Mouse (Mus musculus) limb, embryonic 12.5 days (tissue): ENCODE results near the gene Stx6. TPM values are rescaled to one million over a fixed set of nuclear protein-coding genes. Genes with fewer than 3 reads are reported as not detected.

Experiments
- ATAC-seq: fragments of 200-750 bp; cut with Nextera tagmentation; 2 replicates; pipeline ENCODE4 v1.8.0; 2017; ENCODE audit warnings: low read depth, moderate TSS enrichment; ENCODE audit not compliant: insufficient number of reproducible peaks, insufficient read depth, low FRiP score, low TSS enrichment
- H3K27ac ChIP-seq: fragments of 300-500 bp; sonication (generic); 2 replicates; pipeline ENCODE4 v1.5.1; 2016; ENCODE audit warnings: mild to moderate bottlenecking, moderate library complexity
- H3K27me3 ChIP-seq: fragments of 300-500 bp; sonication (generic); 2 replicates; pipeline ENCODE4 v1.6.1; 2016; ENCODE audit warnings: mild to moderate bottlenecking, moderate library complexity
- H3K36me3 ChIP-seq: fragments of 300-500 bp; sonication (generic); 2 replicates; pipeline ENCODE4 v1.6.1; 2016; ENCODE audit warnings: mild to moderate bottlenecking, moderate library complexity
- H3K4me1 ChIP-seq: fragments of 300-500 bp; sonication (generic); replicated peaks from 2 replicates; pipeline ENCODE4 v1.6.1; 2016
- H3K4me2 ChIP-seq: fragments of 300-500 bp; sonication (generic); 2 replicates; pipeline ENCODE4 v1.6.1; 2016; ENCODE audit warnings: mild to moderate bottlenecking, moderate library complexity
- H3K4me3 ChIP-seq: fragments of 300-500 bp; sonication (generic); replicated peaks from 2 replicates; pipeline ENCODE4 v1.5.1; 2016; ENCODE audit warnings: mild to moderate bottlenecking
- H3K9ac ChIP-seq: fragments of 300-500 bp; sonication (generic); replicated peaks from 2 replicates; pipeline ENCODE4 v1.6.1; 2016; ENCODE audit warnings: mild to moderate bottlenecking, moderate library complexity
- H3K9me3 ChIP-seq: fragments of 300-500 bp; sonication (generic); 2 replicates; pipeline ENCODE4 v1.6.1; 2016; ENCODE audit warnings: mild to moderate bottlenecking, moderate library complexity
- WGBS: fragments of 180-500 bp; shearing (Covaris S2); methylation state at CpG from one replicate; pipeline ENCODE4 v1.1.7; 2016; 5-methylcytosine and 5-hydroxymethylcytosine counted together
- polyA plus RNA-seq: library from polyadenylated mRNA; unstranded; fragments of >200 nt; fragmentation: Nextera tagmentation; extraction: Ambion mirVana; gene quantifications from 2 replicates; pipeline ENCODE4 v1.2.1, GENCODE M21; 2016

Gene Stx6
- polyA plus RNA-seq, 1 experiment from 2014 or later, result 112 TPM

GRCm38 (mm10) chr1:155207859-155208258 is 49.3 kb downstream of the Stx6 start:
- H3K4me1 ChIP-seq, result peaks cover 57% of the 10 kb centered on the region
- 70% methylated on average over 3 of the region's 3 CpGs for WGBS
- no peak overlapping the region for H3K4me2 ChIP-seq
- peaks cover 40% of the 10 kb centered on the region for H3K36me3 ChIP-seq
- no peak overlapping the region for H3K4me3 ChIP-seq
- no peaks in the 10 kb centered on the region for H3K27me3 ChIP-seq
- H3K27ac ChIP-seq, result no peak overlapping the region
- no peak for ATAC-seq
- H3K9ac ChIP-seq, result no peak overlapping the region
- no peaks in the 10 kb centered on the region for H3K9me3 ChIP-seq

- Histone ChIP-seq H3K36me3 (peaks cover 27% of the 10 kb centered on the region), H3K4me1 (peaks cover 68% of the 10 kb centered on the region), H3K4me3 (no peak overlapping the region), H3K4me2 (no peak overlapping the region), H3K27me3 (no peaks in the 10 kb centered on the region), H3K9me3 (no peaks in the 10 kb centered on the region), H3K27ac (peak overlapping the region; percentile 32; the same call in 1 of the 2 replicates), H3K9ac (no peak overlapping the region)
- no peak for ATAC-seq
- 75% methylated on average over 11 of the region's 11 CpGs for WGBS
Measured at GRCm38 (mm10) chr1:155210011-155210763, 51.7 kb downstream of the Stx6 start.

DNA sequence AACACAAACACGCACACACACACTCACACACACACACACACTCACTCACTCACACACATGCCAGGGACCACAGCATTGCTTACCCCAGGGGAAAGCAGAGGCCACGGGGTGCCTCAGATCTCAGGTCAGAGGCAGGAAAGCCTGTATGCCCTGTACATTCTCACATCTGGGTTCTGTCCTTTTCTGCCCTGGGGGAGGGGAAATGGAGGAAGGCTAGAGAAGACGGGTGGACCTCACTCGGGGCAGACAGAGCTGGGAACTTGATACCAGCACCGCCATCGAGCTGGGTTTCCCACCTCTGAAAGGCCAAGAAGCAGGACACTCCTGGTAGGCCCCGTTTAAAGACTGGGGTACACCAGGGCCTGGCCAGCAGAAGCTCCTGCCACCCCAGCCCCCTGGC is 52.5 kb downstream of the Stx6 start:
- Histone ChIP-seq H3K27ac (peak overlapping the region; percentile 32), H3K4me2 (no peak overlapping the region), H3K9me3 (no peaks in the 10 kb centered on the region), H3K4me1 (peaks cover 68% of the 10 kb centered on the region), H3K9ac (0 out of 2 replicates have a peak overlapping the region, but pooled peaks have one; percentile 31), H3K4me3 (no peak overlapping the region), H3K36me3 (peaks cover 24% of the 10 kb centered on the region), H3K27me3 (no peaks in the 10 kb centered on the region)
- no peak for ATAC-seq
- 12% methylated on average over 7 of the region's 7 CpGs for WGBS

DNA sequence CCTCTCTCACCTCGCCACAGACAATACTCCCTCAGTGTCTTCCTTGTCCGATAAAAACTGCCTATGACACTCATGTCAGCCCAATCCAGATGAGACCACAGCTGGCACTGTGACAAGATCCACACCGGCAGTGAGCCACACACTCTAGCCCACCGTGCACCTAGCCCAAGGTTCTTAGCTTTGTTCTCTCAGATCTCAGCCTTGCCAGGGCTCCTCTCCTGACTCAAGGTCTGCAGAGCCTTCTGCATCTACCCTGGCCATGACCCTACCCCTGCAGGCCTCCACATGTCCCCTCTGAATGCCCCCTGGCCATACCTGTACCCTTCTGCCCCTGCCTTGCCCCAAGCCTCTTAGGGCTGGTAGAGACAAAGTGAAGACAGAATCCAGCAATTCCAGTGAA is 53.6 kb downstream of the Stx6 start:
- H3K27me3 ChIP-seq, result no peaks in the 10 kb centered on the region
- H3K4me2 ChIP-seq, result no peak overlapping the region
- H3K4me1 ChIP-seq, result peaks cover 72% of the 10 kb centered on the region
- 0 out of 2 replicates have a peak, but pooled peaks have one; percentile 8 for ATAC-seq
- 54% methylated on average over 4 of the region's 4 CpGs for WGBS
- H3K4me3 ChIP-seq, result no peak overlapping the region
- H3K36me3 ChIP-seq, result peaks cover 17% of the 10 kb centered on the region
- H3K9me3 ChIP-seq, result no peaks in the 10 kb centered on the region
- H3K9ac ChIP-seq, result peak overlapping the region; percentile 14; the same call in 1 of the 2 replicates
- peak overlapping the region; percentile 90 for H3K27ac ChIP-seq

- Histone ChIP-seq H3K4me1 (peaks cover 76% of the 10 kb centered on the region), H3K9me3 (no peaks in the 10 kb centered on the region), H3K27ac (peak overlapping the region; percentile 90), H3K36me3 (peaks cover 17% of the 10 kb centered on the region), H3K9ac (0 out of 2 replicates have a peak overlapping the region, but pooled peaks have one; percentile 14), H3K4me3 (no peak overlapping the region), H3K4me2 (no peak overlapping the region), H3K27me3 (no peaks in the 10 kb centered on the region)
- WGBS, result 4% methylated on average over 6 of the region's 6 CpGs
- peak; percentile 62 for ATAC-seq
Measured at GRCm38 (mm10) chr1:155212493-155212892, 54.0 kb downstream of the Stx6 start.

- no peak overlapping the region for H3K4me3 ChIP-seq
- peak overlapping the region; percentile 90 for H3K27ac ChIP-seq
- no peak overlapping the region for H3K4me2 ChIP-seq
- H3K27me3 ChIP-seq, result no peaks in the 10 kb centered on the region
- peak; percentile 3; the same call in 1 of the 2 replicates for ATAC-seq
- peaks cover 19% of the 10 kb centered on the region for H3K36me3 ChIP-seq
- H3K9me3 ChIP-seq, result no peaks in the 10 kb centered on the region
- H3K9ac ChIP-seq, result no peak overlapping the region
- WGBS, result 21% methylated on average over 18 of the region's 18 CpGs
- H3K4me1 ChIP-seq, result peaks cover 76% of the 10 kb centered on the region
Measured at GRCm38 (mm10) chr1:155212936-155213774, 54.6 kb downstream of the Stx6 start.

DNA sequence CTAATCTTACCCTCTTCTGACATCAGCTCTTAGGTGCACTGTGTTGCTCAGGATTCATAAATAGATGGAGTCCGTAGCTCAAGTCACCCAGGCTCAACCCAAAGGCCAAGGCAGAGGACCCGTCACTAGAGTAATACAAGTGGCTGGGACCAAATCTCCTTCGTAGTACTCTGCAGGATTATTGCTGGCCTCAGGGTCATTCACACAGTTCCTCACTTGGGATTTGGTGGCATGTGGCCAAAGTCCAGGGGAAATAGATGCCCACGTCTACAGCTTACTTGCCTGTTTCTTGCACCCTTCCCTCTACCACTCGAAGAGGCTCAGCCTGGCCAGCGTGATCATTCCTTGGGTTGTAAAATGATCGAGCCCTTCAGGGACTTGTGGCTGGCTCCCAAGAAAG is 55.4 kb downstream of the Stx6 start:
- H3K4me1 ChIP-seq, result peaks cover 76% of the 10 kb centered on the region
- H3K27me3 ChIP-seq, result no peaks in the 10 kb centered on the region
- no peak overlapping the region for H3K4me3 ChIP-seq
- no peak for ATAC-seq
- no peaks in the 10 kb centered on the region for H3K9me3 ChIP-seq
- H3K4me2 ChIP-seq, result no peak overlapping the region
- H3K9ac ChIP-seq, result no peak overlapping the region
- 75% methylated on average over 7 of the region's 7 CpGs for WGBS
- H3K27ac ChIP-seq, result 0 out of 2 replicates have a peak overlapping the region, but pooled peaks have one; percentile 50
- peaks cover 19% of the 10 kb centered on the region for H3K36me3 ChIP-seq

- H3K4me1 ChIP-seq, result peaks cover 72% of the 10 kb centered on the region
- H3K4me2 ChIP-seq, result no peak overlapping the region
- no peaks in the 10 kb centered on the region for H3K27me3 ChIP-seq
- WGBS, result 32% methylated on average over 9 of the region's 9 CpGs
- no peak for ATAC-seq
- peak overlapping the region; percentile 78 for H3K27ac ChIP-seq
- H3K4me3 ChIP-seq, result no peak overlapping the region
- H3K9ac ChIP-seq, result 0 out of 2 replicates have a peak overlapping the region, but pooled peaks have one; percentile 0
- H3K9me3 ChIP-seq, result no peaks in the 10 kb centered on the region
- peaks cover 27% of the 10 kb centered on the region for H3K36me3 ChIP-seq
Measured at GRCm38 (mm10) chr1:155215066-155215764, 56.7 kb downstream of the Stx6 start.

DNA sequence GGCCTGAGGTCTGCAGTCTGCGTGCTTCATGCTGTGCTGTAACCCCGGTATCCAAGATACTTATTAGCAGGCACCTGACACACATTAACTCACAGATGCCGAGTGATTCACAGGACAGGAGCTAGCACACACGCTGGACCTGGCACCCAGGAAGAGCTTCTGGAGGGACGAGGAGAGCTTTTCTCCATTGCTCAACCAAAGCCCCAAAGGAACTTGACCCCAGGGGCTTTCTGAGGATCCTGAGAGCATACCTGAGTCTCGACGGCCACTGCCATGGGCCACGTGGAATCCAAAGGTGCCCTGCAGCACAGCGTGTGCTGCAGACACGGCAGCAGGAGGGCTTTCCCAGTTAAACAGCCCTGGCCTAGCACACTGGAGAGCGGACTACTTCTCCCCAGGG is 57.8 kb downstream of the Stx6 start:
- H3K27me3 ChIP-seq, result no peaks in the 10 kb centered on the region
- peaks cover 61% of the 10 kb centered on the region for H3K4me1 ChIP-seq
- H3K27ac ChIP-seq, result peak overlapping the region; percentile 78
- H3K9me3 ChIP-seq, result no peaks in the 10 kb centered on the region
- 60% methylated on average over 11 of the region's 11 CpGs for WGBS
- H3K36me3 ChIP-seq, result peaks cover 38% of the 10 kb centered on the region
- ATAC-seq, result no peak
- 0 out of 2 replicates have a peak overlapping the region, but pooled peaks have one; percentile 8 for H3K9ac ChIP-seq
- H3K4me2 ChIP-seq, result no peak overlapping the region
- no peak overlapping the region for H3K4me3 ChIP-seq

DNA sequence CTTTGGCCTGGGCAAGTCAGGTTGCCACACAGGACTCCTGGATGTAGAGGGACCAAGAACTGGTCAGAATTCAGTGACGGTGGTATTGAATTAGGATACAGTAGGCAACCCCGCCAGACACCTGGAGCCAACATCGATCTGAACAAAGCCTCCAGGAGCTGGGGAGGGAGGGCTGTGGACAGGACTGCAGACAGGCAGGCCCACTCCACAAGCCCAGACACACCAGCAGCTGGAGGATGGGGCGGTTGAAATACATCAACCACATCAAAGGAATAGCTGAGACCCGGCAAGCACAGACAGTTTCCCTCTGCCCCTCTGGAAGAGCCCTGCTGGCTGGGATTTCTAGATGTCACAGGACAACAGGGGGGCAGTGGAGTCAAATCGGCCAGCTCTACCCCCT is 58.3 kb downstream of the Stx6 start:
- Histone ChIP-seq H3K9ac (0 out of 2 replicates have a peak overlapping the region, but pooled peaks have one; percentile 8), H3K4me2 (no peak overlapping the region), H3K4me3 (no peak overlapping the region), H3K9me3 (no peaks in the 10 kb centered on the region), H3K36me3 (peaks cover 41% of the 10 kb centered on the region), H3K27me3 (no peaks in the 10 kb centered on the region), H3K27ac (peak overlapping the region; percentile 78), H3K4me1 (peaks cover 56% of the 10 kb centered on the region)
- ATAC-seq, result no peak
- WGBS, result 34% methylated on average over 6 of the region's 6 CpGs
